Mouse (Mus musculus) neural tube, embryonic 10.5 days (tissue): ENCODE results near the gene Capn12.

Source experiments
- DNase-seq: peaks from one replicate; pipeline ENCODE4 v3.0.0-alpha.2; 2017; ENCODE audit warnings: low spot score; ENCODE audit errors: extremely low spot score

The Capn12 gene

GRCm38 (mm10) chr7:28918540-28918939 is 37.3 kb downstream of the Capn12 start:
- DNase-seq, result no peak

GRCm38 (mm10) chr7:28919815-28920214 is 38.6 kb downstream of the Capn12 start:
- no peak for DNase-seq

- DNase-seq, result no peak
Measured at GRCm38 (mm10) chr7:28921178-28921577, 40.0 kb downstream of the Capn12 start.

- no peak for DNase-seq
Measured at GRCm38 (mm10) chr7:28921722-28922465, 40.7 kb downstream of the Capn12 start.

GRCm38 (mm10) chr7:28922606-28923005 is 41.4 kb downstream of the Capn12 start:
- no peak for DNase-seq

- peak; percentile 40 for DNase-seq
Measured at GRCm38 (mm10) chr7:28923865-28924291, 42.7 kb downstream of the Capn12 start.

- no peak for DNase-seq
Measured at GRCm38 (mm10) chr7:28924802-28925201, 43.6 kb downstream of the Capn12 start.

GRCm38 (mm10) chr7:28925317-28925716 is 44.1 kb downstream of the Capn12 start:
- DNase-seq, result peak; percentile 26

- no peak for DNase-seq
Measured at GRCm38 (mm10) chr7:28926172-28926571, 45.0 kb downstream of the Capn12 start.

- DNase-seq, result no peak
Measured at GRCm38 (mm10) chr7:28929381-28929780, 48.2 kb downstream of the Capn12 start.

- no peak for DNase-seq
Measured at GRCm38 (mm10) chr7:28930320-28931031, 49.3 kb downstream of the Capn12 start.

GRCm38 (mm10) chr7:28931032-28931694 is 49.9 kb downstream of the Capn12 start:
- no peak for DNase-seq

GRCm38 (mm10) chr7:28931695-28932039 is 50.4 kb downstream of the Capn12 start:
- DNase-seq, result no peak

GRCm38 (mm10) chr7:28932421-28933041 is 51.3 kb downstream of the Capn12 start:
- no peak for DNase-seq

- DNase-seq, result no peak
Measured at GRCm38 (mm10) chr7:28933825-28934224, 52.6 kb downstream of the Capn12 start.

- no peak for DNase-seq
Measured at GRCm38 (mm10) chr7:28936787-28937186, 55.6 kb downstream of the Capn12 start.

GRCm38 (mm10) chr7:28938654-28939053 is 57.4 kb downstream of the Capn12 start:
- no peak for DNase-seq

GRCm38 (mm10) chr7:28939418-28940183 is 58.4 kb downstream of the Capn12 start:
- DNase-seq, result no peak

GRCm38 (mm10) chr7:28941129-28941528 is 59.9 kb downstream of the Capn12 start:
- no peak for DNase-seq

GRCm38 (mm10) chr7:28941542-28941941 is 60.3 kb downstream of the Capn12 start:
- DNase-seq, result no peak
